Mouse (Mus musculus): ENCODE measurements at regions not wholly inside any gene's neighbourhood (a gene's known extent, or its start where the extent isn't known, plus 50 kb on each side); places are given as distances from the start of the nearest gene placed in this dataset.

GRCm38 (mm10) chr7:73688451-73688850, 51.7 kb upstream of the Fam174b start:
- TF ChIP-seq CTCF (IDR thresholded peaks at IDR 0.05; ENCODE audit: insufficient read depth, low read length): no peak
- no peak for TF ChIP-seq POLR2A (IDR thresholded peaks at IDR 0.05; ENCODE audit: borderline replicate concordance, extremely low read depth, low read depth, low read length)

All from lung, adult 2 months (tissue).